Mouse (Mus musculus) thymus, adult 18-20 months (tissue): ENCODE measurements around the gene Fkbp11.
A peak's percentile ranks its signal among the peaks of the same experiment; 100 is the strongest.

Source experiments
- DNase-seq, 2 experiments: peaks; one replicate each; pipeline ENCODE4 v3.0.0; 2022; ENCODE audit warnings: mixed read lengths in 2 of 2

Gene Fkbp11

DNA sequence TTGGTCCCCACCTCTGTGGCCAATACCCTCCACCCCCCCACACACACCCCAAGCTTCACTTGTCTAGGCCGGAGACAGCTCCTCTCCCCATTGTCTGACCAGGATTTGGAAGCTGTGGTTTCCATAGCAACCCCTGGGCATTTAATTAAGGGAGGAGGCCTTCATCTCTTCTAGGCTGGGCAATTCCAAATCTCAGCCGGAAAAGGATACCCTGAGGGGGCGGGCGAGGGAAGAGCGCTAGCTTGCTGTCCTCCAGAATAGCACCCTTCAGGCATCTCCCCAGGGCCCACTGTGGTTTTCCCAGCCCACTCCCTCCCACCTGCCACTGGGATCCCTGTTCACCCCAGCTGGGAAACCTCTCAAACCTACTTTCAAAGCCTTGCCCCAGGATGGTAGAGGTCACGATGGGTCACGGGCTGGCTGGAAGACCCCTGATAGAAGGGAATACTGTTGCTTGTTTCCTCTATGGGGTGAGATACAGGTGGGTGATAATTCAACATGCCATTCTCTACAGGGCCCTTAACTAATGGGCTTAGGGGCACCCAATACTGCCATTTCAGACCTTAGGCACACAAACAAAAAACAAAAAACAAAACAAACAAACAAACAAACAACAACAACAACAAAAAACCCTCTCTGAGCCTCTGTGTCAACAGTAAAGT lies 36.4 kb downstream of the Fkbp11 start:
- no peak for DNase-seq

DNA sequence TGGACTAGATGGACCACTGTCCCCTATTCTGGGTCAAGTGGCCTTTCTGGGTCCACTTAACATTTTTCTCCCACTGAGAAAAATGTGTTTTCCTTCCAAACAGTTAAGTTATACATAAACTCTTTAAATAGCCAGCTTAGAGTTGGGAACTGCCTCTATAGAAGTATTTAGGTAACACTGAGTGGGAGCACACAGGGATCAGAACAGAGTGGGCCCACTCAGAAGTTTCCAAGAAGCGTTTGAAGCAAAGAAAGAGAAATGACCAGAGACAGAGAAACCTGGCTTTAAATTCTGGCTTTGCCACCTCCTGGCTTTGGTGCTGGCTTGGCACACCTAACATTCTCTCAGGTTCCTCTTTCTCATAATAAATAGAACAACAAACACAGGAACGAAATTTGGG lies 38.3 kb downstream of the Fkbp11 start:
- no peak for DNase-seq

DNA sequence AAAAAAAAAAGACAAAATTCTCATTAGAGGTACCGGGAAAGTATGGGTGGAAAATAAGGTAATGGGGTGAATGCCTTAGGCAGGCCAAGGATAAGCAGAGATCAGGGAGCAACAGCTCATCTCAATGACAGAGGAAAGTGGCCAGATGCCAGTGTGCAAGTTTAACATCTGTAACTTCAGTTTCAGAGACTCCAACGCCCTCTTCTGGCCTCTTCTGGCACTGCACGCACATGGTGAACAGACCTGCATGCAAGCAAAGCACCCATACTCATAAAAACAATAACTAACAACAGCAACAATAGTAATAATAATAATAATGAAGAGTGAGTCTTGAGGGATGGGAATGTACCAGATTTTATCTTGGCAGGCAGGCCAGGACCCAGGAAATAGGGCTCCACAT lies 42.1 kb downstream of the Fkbp11 start:
- no peak for DNase-seq

GRCm38 (mm10) chr15:98683746-98684145 lies 44.3 kb downstream of the Fkbp11 start:
- no peak for DNase-seq

DNA sequence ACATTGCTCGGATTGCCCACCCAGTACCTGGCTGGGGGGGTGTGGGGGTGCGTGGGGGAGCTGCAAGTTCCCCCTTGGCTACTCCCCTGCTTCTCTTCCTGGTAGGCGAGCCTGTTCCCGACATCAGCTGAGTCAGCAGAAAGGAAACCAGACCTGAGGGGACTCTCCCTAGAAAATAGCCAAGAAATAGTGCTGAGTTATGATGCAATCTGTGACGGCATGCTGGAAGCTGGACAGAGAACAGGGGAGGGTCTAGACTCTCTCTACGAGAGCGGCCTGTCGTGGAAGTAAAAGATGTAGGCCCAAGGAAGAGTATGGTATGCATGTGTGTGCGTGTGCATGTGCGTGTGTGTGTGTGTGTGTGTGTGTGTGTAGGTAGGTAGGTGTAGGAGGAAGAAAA lies 44.8 kb downstream of the Fkbp11 start:
- DNase-seq: no peak

DNA sequence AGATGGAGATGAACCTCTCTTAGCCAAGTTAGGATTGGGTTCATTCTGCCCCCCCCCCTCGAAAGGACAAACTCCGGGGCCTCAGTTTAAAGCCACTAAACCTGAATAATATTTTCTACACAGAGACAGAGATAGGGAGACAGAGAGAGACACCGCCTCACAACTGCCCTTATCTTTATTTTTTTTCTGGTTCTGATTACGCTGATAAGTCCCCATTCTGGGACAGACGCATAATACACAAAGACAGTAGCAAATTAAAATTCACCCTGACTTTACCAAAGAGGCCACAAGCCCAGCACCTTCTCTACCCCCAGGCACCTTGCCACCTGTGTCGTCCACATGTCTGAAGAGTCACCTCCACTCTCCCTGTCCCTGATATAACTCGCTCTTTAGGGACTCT lies 46.4 kb downstream of the Fkbp11 start:
- DNase-seq: no peak

DNA sequence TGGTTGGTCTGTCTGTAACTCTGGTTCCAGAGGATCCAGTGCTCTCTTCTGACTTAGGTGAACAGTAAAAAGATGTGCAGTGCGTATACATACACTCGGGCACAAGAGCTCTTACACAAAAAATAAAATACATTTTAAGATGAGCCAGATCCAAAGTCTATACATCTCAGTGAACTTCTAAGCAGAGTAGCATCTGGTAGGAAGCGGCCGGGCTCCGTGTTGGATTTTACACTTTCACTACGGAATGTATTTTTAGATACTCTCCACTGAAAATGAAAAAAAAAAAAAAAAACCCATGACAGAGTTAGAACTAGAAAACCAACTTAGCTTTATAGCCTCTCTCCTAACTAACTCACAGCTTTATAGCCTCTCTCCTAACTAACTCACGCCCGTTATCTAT lies 47.3 kb downstream of the Fkbp11 start:
- no peak for DNase-seq

DNA sequence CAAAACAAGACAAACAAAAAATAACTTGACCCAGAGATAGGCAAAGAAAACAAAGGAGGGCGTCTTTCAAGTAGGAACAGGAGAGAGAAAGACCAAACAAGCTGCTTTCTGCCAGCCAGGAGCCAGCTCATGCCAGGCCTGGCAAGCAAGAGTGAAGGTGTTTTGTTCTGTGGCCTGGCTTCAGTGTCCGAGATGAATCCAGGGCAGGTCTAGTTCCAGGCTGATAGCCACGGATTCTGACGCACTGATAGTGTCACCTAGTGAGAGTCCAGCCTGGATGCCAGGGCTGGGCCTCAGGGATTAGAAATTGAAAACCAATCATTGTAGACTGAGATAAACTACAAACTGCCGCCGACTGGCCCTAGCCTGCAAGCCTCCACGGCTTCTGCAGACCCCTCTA lies 50.0 kb downstream of the Fkbp11 start:
- DNase-seq: no peak

- DNase-seq: peak; percentile 61 to 69
Observed at GRCm38 (mm10) chr15:98676940-98677728, 50.9 kb downstream of the Fkbp11 start, which contains the start of gene Rnd1. Rnd1 (minus strand) TSS chr15:98677461.

DNA sequence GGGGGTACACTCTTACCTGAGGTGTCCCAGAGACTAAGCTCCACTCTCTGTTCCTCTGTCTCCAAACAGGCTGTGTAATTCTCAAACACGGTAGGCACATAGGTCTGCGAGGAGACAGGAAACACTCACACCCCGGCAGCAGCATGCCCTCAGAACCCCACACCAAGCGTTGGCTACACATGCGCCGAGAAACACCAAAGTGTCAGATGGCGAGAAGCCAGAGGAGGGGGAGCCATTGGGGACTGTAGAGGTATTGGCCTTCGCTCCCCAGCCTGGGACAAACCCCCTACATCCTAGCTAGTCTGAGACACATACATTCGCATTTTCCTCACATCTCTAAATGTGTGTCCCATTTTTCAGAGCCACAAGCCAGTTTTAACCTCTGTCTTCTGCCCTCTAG lies 51.5 kb downstream of the Fkbp11 start:
- no peak for DNase-seq

DNA sequence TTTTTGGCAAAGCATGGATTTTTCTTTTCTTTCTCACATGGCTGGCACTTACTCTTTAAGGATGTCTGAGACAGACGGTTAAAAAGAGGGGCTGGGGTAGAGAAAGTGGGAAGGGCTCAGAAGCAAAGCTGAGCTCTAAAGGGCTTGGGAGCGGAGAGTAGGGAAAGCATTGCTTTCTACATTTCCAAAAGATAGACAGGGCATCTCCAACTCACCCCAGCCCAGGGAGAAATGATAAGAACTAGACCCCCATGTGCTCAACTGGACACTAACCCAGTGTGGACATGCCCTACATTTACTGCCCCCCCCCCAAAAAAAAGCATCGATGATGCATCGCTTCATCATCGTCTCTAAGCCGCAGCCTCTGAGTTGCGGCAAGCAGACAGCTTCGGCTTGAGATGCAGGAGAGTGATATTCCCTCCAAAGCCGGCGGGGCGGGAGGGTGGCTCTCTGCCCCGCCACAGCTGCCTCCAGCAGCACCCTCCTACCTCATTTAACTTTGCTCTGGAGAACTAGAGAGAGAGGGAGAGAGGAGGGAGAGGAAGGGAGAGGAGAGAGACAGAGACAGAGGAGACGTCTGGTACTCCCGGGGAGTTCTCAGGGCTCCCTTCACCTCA lies 52.3 kb downstream of the Fkbp11 start:
- DNase-seq: no peak

- no peak for DNase-seq
Observed at GRCm38 (mm10) chr15:98674994-98675545, 52.9 kb downstream of the Fkbp11 start.
